Mouse (Mus musculus) activated CD4-positive, CD25-positive, alpha-beta regulatory T cell, adult 4 months (primary cell): ENCODE measurements around the gene Tigar. TPM values are rescaled to one million over a fixed set of nuclear protein-coding genes. Genes with fewer than 3 reads are reported as not detected.

Source experiments
- ATAC-seq: one replicate; pipeline ENCODE4 v1.8.0; 2017
- polyA plus RNA-seq, 2 experiments: library from polyadenylated mRNA; unstranded; fragments of 100-300 nt; shearing (Covaris generic); gene quantifications; one replicate each; pipeline ENCODE4 v1.2.1; 2017

The Tigar gene
- polyA plus RNA-seq: 1 to 10 TPM; 6.7 to 8.2 TPM

- peak; percentile 99 for ATAC-seq
These were observed at the start of gene Tigar for GRCm38 (mm10) chr6:127109402-127109930. Tigar (minus strand) TSS chr6:127109557.

GRCm38 (mm10) chr6:127157321-127157720, 48.0 kb upstream of the Tigar start:
- ATAC-seq: no peak

GRCm38 (mm10) chr6:127155468-127155867, 46.1 kb upstream of the Tigar start:
- peak; percentile 9 for ATAC-seq

DNA sequence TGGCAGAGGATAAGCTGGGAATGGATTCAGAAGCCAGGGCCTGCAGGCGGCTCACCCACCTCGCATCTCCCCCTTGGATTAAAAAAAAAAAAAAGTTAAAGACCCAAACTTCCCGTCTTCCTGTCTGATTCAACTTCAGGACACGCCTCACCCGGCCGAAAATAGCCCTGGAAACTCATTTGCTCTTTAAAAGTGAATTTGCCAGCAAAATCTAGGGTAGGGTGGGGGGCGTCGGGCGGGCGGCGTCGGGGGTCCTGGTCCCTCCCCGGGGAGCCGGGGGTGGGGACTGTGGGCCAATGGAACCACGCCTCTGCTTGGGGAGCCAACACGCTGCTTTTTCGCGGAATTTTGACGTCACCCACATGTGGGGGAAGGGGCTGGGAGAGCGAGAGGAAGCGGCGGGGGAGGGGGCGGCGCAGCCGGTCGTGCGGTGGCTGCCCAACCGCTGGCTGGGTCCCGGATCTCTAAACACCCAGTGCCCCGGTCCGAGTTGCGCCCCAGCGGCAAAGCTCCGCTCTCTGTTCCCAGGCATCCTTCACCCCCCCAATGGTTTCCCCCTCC, 45.4 kb upstream of the Tigar start:
- ATAC-seq: peak; percentile 16

DNA sequence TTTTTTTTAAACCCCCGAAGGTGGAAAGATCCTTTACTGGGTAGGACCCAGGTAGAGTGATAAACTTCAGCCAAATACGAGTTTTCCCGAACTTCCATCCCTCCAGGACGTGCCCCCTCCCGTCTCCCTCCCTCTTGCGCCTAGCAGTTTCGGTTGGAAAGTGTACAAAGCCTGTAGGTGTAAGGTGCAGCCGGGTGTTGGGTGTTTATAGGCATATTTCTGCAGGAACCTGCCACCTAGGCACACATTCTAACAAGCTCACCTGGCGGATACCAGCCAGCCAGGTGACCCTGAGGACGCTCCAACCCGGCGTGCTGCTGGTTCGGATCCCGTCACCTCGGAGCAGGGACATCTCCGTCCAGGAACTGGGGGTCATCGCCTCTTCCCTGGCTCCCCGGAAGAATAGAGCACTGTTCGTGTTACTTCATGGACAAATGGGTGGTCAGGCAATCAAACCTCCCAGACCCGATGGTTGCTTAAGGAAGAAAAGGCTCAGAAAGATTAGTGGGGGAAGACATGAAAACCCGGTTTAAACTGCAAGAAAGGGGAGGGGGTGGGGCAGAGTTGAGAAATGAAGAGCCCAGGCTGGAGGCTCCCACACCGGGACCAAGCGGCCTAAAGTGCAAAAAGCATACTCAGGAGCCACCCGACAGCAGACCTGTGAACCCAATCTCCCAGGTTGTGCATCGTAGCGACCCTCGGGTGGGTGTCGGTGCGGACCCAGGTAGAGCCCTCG, 44.8 kb upstream of the Tigar start:
- no peak for ATAC-seq

DNA sequence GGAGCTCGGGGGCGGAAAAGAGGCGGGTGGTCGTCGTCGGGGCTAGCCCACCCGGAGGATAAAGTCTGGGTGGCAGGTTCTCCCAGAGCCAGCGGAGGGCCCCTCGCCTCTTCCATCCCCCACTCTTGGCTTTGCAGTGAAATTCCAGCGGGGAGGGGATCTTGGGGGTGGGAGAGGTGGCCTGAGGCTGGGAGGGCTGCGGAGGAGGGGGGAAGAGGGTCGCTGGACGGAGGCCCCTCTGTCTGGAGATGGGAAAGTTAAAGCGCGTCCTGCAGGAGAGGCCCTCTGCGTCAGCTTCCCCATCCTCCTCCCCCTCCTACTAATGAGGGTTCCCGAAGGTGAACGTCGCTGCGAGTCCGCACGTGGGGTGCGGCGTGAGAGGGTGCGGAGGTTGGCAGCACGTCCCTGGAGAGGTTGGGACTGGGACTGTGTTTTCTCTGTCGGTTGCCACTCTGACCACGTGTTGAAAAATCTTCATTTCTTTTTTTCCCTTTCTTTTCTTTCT, 44.0 kb upstream of the Tigar start:
- ATAC-seq: no peak

- peak; percentile 50 for ATAC-seq
These were observed 43.0 kb upstream of the Tigar start, which contains the start of gene Ccnd2 for GRCm38 (mm10) chr6:127152106-127152951. Ccnd2 (minus strand) TSS chr6:127152193.

- peak; percentile 19 for ATAC-seq
These were observed 42.3 kb upstream of the Tigar start for GRCm38 (mm10) chr6:127151565-127152105.

GRCm38 (mm10) chr6:127150663-127151564, 41.6 kb upstream of the Tigar start:
- ATAC-seq: peak; percentile 19

DNA sequence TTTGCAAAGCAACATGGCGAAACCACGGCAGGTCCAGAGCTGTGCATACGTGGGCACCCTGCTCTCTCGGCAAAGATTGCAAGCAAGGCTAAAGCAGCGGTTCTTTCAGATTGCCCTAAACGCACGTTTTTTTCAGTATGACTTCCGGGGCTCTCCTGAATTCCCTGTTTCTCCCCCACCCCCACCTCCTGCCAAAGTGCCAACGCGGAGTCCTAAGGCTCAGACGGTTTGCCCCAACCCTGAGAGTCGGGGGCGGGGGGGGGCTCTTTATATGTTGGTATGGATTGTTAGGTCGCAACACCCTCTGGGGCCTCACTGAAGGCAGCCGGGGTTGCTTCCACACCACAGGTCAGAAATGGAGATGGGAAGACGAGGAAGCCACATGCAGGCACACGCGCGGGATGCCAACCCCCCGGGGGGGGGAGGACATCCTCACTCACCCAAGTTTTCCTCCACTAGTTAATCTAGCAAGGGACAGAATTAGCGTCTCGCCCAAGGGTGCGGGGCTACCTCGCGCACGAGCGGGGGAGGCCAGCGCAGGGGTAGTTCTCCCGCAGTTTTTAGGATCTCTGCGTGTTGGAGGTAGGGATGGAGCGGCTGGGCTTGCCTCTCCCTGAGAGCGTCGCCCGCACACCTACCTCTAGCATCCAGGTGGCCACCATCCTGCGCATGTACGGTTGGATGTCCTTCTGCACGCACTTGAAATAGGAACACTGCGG, 40.7 kb upstream of the Tigar start:
- no peak for ATAC-seq

GRCm38 (mm10) chr6:127149303-127149943, 40.1 kb upstream of the Tigar start:
- peak; percentile 12 for ATAC-seq

DNA sequence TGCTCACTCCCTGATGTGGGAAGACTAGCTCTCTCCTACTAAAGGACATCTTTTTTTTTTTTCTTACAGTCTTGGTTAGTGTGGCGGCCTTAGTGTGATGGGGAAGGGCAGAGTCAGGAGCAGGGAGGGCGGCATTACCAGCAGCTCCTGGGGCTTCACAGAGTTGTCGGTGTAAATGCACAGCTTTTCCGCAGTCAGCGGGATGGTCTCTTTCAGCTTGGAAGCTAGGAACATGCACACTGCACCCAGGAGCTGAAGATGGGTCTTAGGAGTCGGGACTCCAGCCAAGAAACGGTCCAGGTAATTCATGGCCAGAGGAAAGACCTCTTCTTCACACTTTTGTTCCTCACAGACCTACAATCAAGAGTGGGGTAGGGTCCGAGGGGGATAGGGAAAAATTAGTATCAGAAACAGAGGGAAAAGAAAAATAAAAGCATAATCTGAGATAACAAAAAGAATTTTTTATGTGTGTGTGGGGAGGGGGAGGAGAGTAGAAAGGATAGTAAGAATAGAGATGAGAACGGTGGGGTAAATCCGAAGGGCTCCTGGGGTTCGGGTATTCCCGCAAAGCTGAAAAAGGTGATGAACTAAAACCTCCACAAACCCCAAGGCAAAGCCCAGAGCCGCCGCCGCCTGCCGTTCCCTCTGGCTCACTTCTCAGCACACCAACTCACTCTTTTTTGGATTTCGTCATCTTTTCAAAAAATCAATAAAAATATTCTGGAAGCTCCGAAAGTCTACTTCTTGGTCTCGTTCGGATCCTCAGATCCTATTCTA, 39.4 kb upstream of the Tigar start:
- ATAC-seq: no peak

GRCm38 (mm10) chr6:127147665-127148064, 38.3 kb upstream of the Tigar start:
- ATAC-seq: peak; percentile 18

- no peak for ATAC-seq
These were observed 37.1 kb upstream of the Tigar start for GRCm38 (mm10) chr6:127146322-127146947.

- ATAC-seq: no peak
These were observed 36.3 kb upstream of the Tigar start for GRCm38 (mm10) chr6:127145464-127146190.

GRCm38 (mm10) chr6:127143576-127144288, 34.4 kb upstream of the Tigar start:
- no peak for ATAC-seq

DNA sequence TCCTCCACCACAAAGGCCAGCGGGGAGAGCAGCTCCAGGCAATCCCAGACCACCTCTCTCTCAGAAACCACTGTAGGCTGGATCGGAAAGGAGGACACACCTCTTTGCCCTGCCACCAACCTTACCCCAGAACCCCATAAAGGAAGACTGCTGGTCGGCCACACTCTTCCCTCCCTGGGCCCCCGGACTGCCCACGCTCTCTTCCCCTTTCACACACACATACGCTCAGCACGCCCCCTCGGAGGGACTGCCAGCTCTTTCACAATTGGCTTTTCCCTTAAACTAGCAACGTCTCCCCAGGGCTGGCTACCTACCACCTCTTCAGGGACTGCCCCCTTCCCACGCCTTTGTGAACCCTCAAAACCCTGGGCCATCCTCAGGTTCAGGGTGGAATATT, 33.8 kb upstream of the Tigar start:
- no peak for ATAC-seq
